Mouse (Mus musculus) testis, adult 2 months (tissue): ENCODE measurements around the gene Nek4. TPM values are rescaled to one million over a fixed set of nuclear protein-coding genes. Genes with fewer than 3 reads are reported as not detected.

Experiments
- H3K27ac ChIP-seq: fragments of 200-500 bp; 2 replicates; pipeline ENCODE4 v1.5.1; 2012; ENCODE audit warnings: low read depth, low read length; ENCODE audit not compliant: control insufficient read depth, insufficient read depth
- H3K27me3 ChIP-seq: fragments of 200-500 bp; 2 replicates; pipeline ENCODE4 v1.6.1; 2012; ENCODE audit warnings: mild to moderate bottlenecking, low read length, moderate library complexity; ENCODE audit not compliant: control insufficient read depth, insufficient read depth
- H3K36me3 ChIP-seq: fragments of 200-500 bp; 2 replicates; pipeline ENCODE4 v1.6.1; 2012; ENCODE audit warnings: mild to moderate bottlenecking, low read length; ENCODE audit not compliant: control insufficient read depth, insufficient read depth
- H3K4me1 ChIP-seq: fragments of 200-500 bp; 2 replicates; pipeline ENCODE4 v1.6.1; 2012; ENCODE audit warnings: low read length; ENCODE audit not compliant: control insufficient read depth, insufficient read depth
- H3K4me3 ChIP-seq: fragments of 200-500 bp; 2 replicates; pipeline ENCODE4 v1.5.1; 2012; ENCODE audit warnings: low read depth, mild to moderate bottlenecking, low read length, moderate library complexity, mixed read lengths; ENCODE audit not compliant: control insufficient read depth
- CTCF ChIP-seq: fragments of 200-500 bp; IDR thresholded peaks from 2 replicates; pipeline ENCODE4 v1.5.1; 2012; ENCODE audit warnings: low read depth, mild to moderate bottlenecking, inconsistent platforms, low read length, moderate library complexity; ENCODE audit not compliant: control insufficient read depth, insufficient read depth, insufficient replicate concordance
- POLR2A ChIP-seq: fragments of 200-500 bp; IDR thresholded peaks from 2 replicates; pipeline ENCODE4 v1.6.1; 2012; ENCODE audit warnings: low read depth, mild to moderate bottlenecking, inconsistent platforms, low read length, moderate library complexity; ENCODE audit not compliant: control insufficient read depth
- polyA plus RNA-seq: library from polyadenylated mRNA; depleted of rRNA; stranded (reverse); fragments of >200 nt; gene quantifications from 2 replicates; pipeline ENCODE4 v1.2.3, GENCODE M21; 2012

Nek4 gene
- polyA plus RNA-seq, 1 experiment: 33.4 TPM

GRCm38 (mm10) chr14:30942254-30942653 lies 8.9 kb upstream of the Nek4 start:
- Histone ChIP-seq H3K36me3 (no peaks in the 10 kb centered on the region), H3K27ac (no peak overlapping the region), H3K4me1 (peaks cover 3% of the 10 kb centered on the region), H3K27me3 (no peaks in the 10 kb centered on the region), H3K4me3 (no peak overlapping the region)
- TF ChIP-seq CTCF (no peak), POLR2A (no peak)

- no peak within 1 kb of the TSS for H3K27ac ChIP-seq
These were observed 8.1 kb upstream of the Nek4 start, which contains the start of gene Itih1 for GRCm38 (mm10) chr14:30943038-30943437. Gene Itih1 (minus strand): TSS chr14:30943289.

GRCm38 (mm10) chr14:30943860-30944674 lies 7.1 kb upstream of the Nek4 start:
- H3K4me3 ChIP-seq: no peak overlapping the region
- peaks cover 3% of the 10 kb centered on the region for H3K4me1 ChIP-seq
- TF ChIP-seq CTCF: peak; percentile 40; the same call in 1 of the 2 replicates
- TF ChIP-seq POLR2A: no peak
- no peaks in the 10 kb centered on the region for H3K27me3 ChIP-seq
- H3K36me3 ChIP-seq: no peaks in the 10 kb centered on the region
- no peak overlapping the region for H3K27ac ChIP-seq

More at GRCm38 (mm10) chr14:30943038-30943437, 8.1 kb upstream of the Nek4 start, which contains the start of gene Itih1:
- Histone ChIP-seq H3K4me3 (no peak within 1 kb of the TSS), H3K4me1 (peaks cover 3% of the 10 kb centered on the region), H3K36me3 (no peaks in the 10 kb centered on the region), H3K27me3 (no peaks in the 10 kb centered on the region)
- TF ChIP-seq POLR2A (no peak), CTCF (no peak)

GRCm38 (mm10) chr14:30944745-30945144 lies 6.4 kb upstream of the Nek4 start:
- Histone ChIP-seq H3K27me3 (no peaks in the 10 kb centered on the region), H3K4me3 (no peak overlapping the region), H3K4me1 (peaks cover 3% of the 10 kb centered on the region), H3K36me3 (no peaks in the 10 kb centered on the region), H3K27ac (no peak overlapping the region)
- no peak for TF ChIP-seq CTCF
- TF ChIP-seq POLR2A: no peak

GRCm38 (mm10) chr14:30949986-30950385 lies 1.2 kb upstream of the Nek4 start:
- Histone ChIP-seq H3K27ac (no peak overlapping the region), H3K27me3 (no peaks in the 10 kb centered on the region), H3K4me1 (peaks cover 11% of the 10 kb centered on the region), H3K36me3 (no peaks in the 10 kb centered on the region; the same call in none of the 2 replicates), H3K4me3 (no peak overlapping the region)
- TF ChIP-seq CTCF (no peak), POLR2A (no peak)

- H3K4me3 ChIP-seq: no peak overlapping the region
- peaks cover 2% of the 10 kb centered on the region for H3K36me3 ChIP-seq
- H3K27me3 ChIP-seq: no peaks in the 10 kb centered on the region
- H3K27ac ChIP-seq: no peak overlapping the region
- TF ChIP-seq POLR2A (no peak), CTCF (no peak)
- H3K4me1 ChIP-seq: peaks cover 2% of the 10 kb centered on the region
These were observed 7.3 kb downstream of the Nek4 start for GRCm38 (mm10) chr14:30958517-30958916.

- H3K4me3 ChIP-seq: no peak overlapping the region
- TF ChIP-seq CTCF (no peak), POLR2A (no peak)
- H3K27me3 ChIP-seq: no peaks in the 10 kb centered on the region
- no peak overlapping the region for H3K27ac ChIP-seq
- H3K36me3 ChIP-seq: peaks cover 2% of the 10 kb centered on the region
- no peaks in the 10 kb centered on the region for H3K4me1 ChIP-seq
These were observed 7.9 kb downstream of the Nek4 start for GRCm38 (mm10) chr14:30959031-30959430.
